Mouse (Mus musculus) gastrocnemius, postnatal 25 days (tissue): Measurements from ENCODE around the gene 2210011C24Rik. TPM values are rescaled to one million over a fixed set of nuclear protein-coding genes. Genes with fewer than 3 reads are reported as not detected.
A peak's percentile ranks its signal among the peaks of the same experiment; 100 is the strongest.
"Not testable (repeated sequence)": the region's sequence is repeated elsewhere in the genome, so short reads cannot be mapped to it uniquely, and the experiment has no call there.

Experiments
- DNase-seq: peaks from one replicate; pipeline ENCODE4 v3.0.0; 2022
- total RNA-seq, 2 experiments: library from RNA; stranded (reverse); gene quantifications; 1 replicate in 1 of 2; 2 replicates in 1 of 2; pipeline ENCODE4 v1.2.3; 2021

2210011C24Rik gene
- total RNA-seq, 2 experiments from 2014 or later = 3.3 to 5.9 TPM

GRCm38 (mm10) chr8:84019738-84020137 lies 7.8 kb upstream of the 2210011C24Rik start:
- no peak for DNase-seq

GRCm38 (mm10) chr8:84015833-84016232 lies 3.9 kb upstream of the 2210011C24Rik start:
- DNase-seq = no peak

- peak; percentile 50 for DNase-seq
Measured at GRCm38 (mm10) chr8:84012499-84013165, 661 bp upstream of the 2210011C24Rik start.

GRCm38 (mm10) chr8:84010625-84011611 lies 1.1 kb downstream of the 2210011C24Rik start:
- DNase-seq = peak; percentile 72

- DNase-seq = peak; percentile 79
Measured at GRCm38 (mm10) chr8:84009876-84010275, 2.1 kb downstream of the 2210011C24Rik start.

GRCm38 (mm10) chr8:84008362-84008761 lies 3.6 kb downstream of the 2210011C24Rik start:
- DNase-seq = no peak

- not testable (repeated sequence) for DNase-seq
Measured at GRCm38 (mm10) chr8:84005502-84005901, 6.5 kb downstream of the 2210011C24Rik start.

- peak; percentile 96 for DNase-seq
Measured at GRCm38 (mm10) chr8:84004533-84005201, 7.3 kb downstream of the 2210011C24Rik start.

GRCm38 (mm10) chr8:84003612-84004246 lies 8.2 kb downstream of the 2210011C24Rik start:
- no peak for DNase-seq

- no peak for DNase-seq
Measured at GRCm38 (mm10) chr8:84002957-84003611, 8.9 kb downstream of the 2210011C24Rik start.

GRCm38 (mm10) chr8:84001281-84002000 lies 10.5 kb downstream of the 2210011C24Rik start, which contains the start of gene 1700067K01Rik:
1700067K01Rik (plus strand) TSS chr8:84001502.
- no peak for DNase-seq

GRCm38 (mm10) chr8:83999825-84000224 lies 12.1 kb downstream of the 2210011C24Rik start:
- DNase-seq = no peak

GRCm38 (mm10) chr8:83999057-83999705 lies 12.8 kb downstream of the 2210011C24Rik start:
- no peak for DNase-seq

GRCm38 (mm10) chr8:83998231-83999056 lies 13.5 kb downstream of the 2210011C24Rik start:
- DNase-seq = peak; percentile 53

GRCm38 (mm10) chr8:83997511-83998141 lies 14.3 kb downstream of the 2210011C24Rik start, which contains the start of gene Samd1:
Samd1 (plus strand) TSS chr8:83997672.
- peak; percentile 57 for DNase-seq

- DNase-seq = peak; percentile 96
Measured at GRCm38 (mm10) chr8:83996567-83997505, 15.1 kb downstream of the 2210011C24Rik start.

GRCm38 (mm10) chr8:83995973-83996372 lies 16.0 kb downstream of the 2210011C24Rik start:
- DNase-seq = no peak
